Mouse (Mus musculus) left cerebral cortex, adult 2 months (tissue): ENCODE measurements at regions not wholly inside any gene's neighbourhood (a gene's known extent, or its start where the extent isn't known, plus 50 kb on each side); places are given as distances from the start of the nearest gene placed in this dataset.

Experiments
- DNase-seq, 2 experiments: peaks; one replicate each; pipeline ENCODE4 v3.0.0; 2021 to 2022; ENCODE audit warnings: low spot score in 2 of 2, mixed read lengths in 1 of 2; ENCODE audit errors: extremely low spot score in 1 of 2
- H3K27ac ChIP-seq: fragments of 200-600 bp; 2 replicates; pipeline ENCODE4 v1.8.1; 2022
- H3K4me3 ChIP-seq: fragments of 200-600 bp; 2 replicates; pipeline ENCODE4 v1.8.1; 2022
- CTCF ChIP-seq: fragments of 200-600 bp; IDR thresholded peaks from 2 replicates; pipeline ENCODE4 v1.8.1; 2022; ENCODE audit warnings: antibody characterized with exemption, mild to moderate bottlenecking, moderate library complexity
- intact Hi-C: fragments of 180-260 bp; cut with DNase I; formaldehyde crosslinking; loops from one replicate; pipeline ENCODE4 v1.15.1; 2025

GRCm38 (mm10) chr16:76525563-76525962, 151.9 kb upstream of the Nrip1 start:
- no peak overlapping the region for H3K4me3 ChIP-seq
- no peak for DNase-seq
- intact Hi-C loops: no loop called here
- no peak for TF ChIP-seq CTCF
- no peak overlapping the region for H3K27ac ChIP-seq

DNA sequence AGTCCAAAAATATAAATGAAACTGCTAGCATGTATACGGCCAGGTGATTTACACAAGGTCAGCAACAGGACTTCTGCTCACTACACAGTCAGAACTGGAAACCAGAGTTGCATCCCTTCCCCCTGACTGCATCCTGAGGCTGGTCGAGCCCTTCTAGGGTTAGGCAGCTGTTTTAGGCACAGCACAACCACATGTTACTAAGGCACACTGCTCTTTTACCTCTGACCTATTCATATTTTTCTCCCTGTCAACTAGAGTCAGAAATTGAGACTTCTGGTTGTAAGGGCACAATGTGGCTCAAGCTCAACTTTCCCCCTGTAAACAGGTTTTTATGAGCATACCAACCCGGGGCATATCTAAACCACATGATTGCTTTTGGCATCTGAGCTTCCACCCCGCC, 151.3 kb upstream of the Nrip1 start:
- Histone ChIP-seq H3K27ac (no peak overlapping the region), H3K4me3 (no peak overlapping the region)
- no peak for DNase-seq
- intact Hi-C loops: no loop called here
- TF ChIP-seq CTCF: no peak

- Histone ChIP-seq H3K27ac (no peak overlapping the region), H3K4me3 (no peak overlapping the region)
- intact Hi-C loops: no loop called here
- no peak for DNase-seq
- no peak for TF ChIP-seq CTCF
Measured at GRCm38 (mm10) chr16:76521142-76521541, 147.5 kb upstream of the Nrip1 start.

GRCm38 (mm10) chr16:76520643-76520993, 147.0 kb upstream of the Nrip1 start:
- intact Hi-C loops: no loop called here
- DNase-seq: no peak
- TF ChIP-seq CTCF: no peak
- no peak overlapping the region for H3K4me3 ChIP-seq
- no peak overlapping the region for H3K27ac ChIP-seq

GRCm38 (mm10) chr16:76519911-76520642, 146.4 kb upstream of the Nrip1 start:
- Histone ChIP-seq H3K27ac (no peak overlapping the region), H3K4me3 (no peak overlapping the region)
- no peak for TF ChIP-seq CTCF
- no peak for DNase-seq
- intact Hi-C loops: no loop called here

DNA sequence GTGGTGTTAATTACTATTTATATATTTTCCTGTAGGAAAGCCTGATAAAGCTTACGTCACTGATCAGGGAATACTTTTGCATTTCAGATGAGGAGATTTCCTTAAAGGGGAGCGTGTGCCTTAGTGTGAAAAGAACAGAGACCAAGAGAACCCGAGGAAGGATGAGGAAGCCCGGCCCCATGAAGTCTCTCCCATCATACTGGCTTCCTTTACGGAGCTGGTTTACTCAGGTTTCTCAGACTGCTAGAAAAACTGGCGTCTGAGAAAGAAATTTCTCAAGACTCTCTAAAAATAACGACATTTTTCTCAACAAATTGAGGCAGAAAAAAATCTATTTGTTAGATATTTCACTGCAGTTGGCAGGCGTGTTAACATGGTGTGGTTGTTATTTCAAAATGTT, 137.2 kb upstream of the Nrip1 start:
- H3K4me3 ChIP-seq: peak overlapping the region; percentile 3; the same call in 1 of the 2 replicates
- TF ChIP-seq CTCF: no peak
- intact Hi-C loops: no loop called here
- DNase-seq: no peak
- peak overlapping the region; percentile 26; the same call in 1 of the 2 replicates for H3K27ac ChIP-seq

GRCm38 (mm10) chr16:76509109-76509650, 135.6 kb upstream of the Nrip1 start:
- intact Hi-C loops: no loop called here
- DNase-seq: no peak
- Histone ChIP-seq H3K4me3 (no peak overlapping the region), H3K27ac (no peak overlapping the region)
- no peak for TF ChIP-seq CTCF

- no peak for DNase-seq
- no peak overlapping the region for H3K4me3 ChIP-seq
- intact Hi-C loops: no loop called here
- no peak overlapping the region for H3K27ac ChIP-seq
- TF ChIP-seq CTCF: no peak
Measured at GRCm38 (mm10) chr16:76507191-76507746, 133.6 kb upstream of the Nrip1 start.

- intact Hi-C loops: no loop called here
- no peak for DNase-seq
- no peak for TF ChIP-seq CTCF
- Histone ChIP-seq H3K4me3 (no peak overlapping the region), H3K27ac (no peak overlapping the region)
Measured at GRCm38 (mm10) chr16:76506240-76506639, 132.6 kb upstream of the Nrip1 start.

- Histone ChIP-seq H3K4me3 (no peak overlapping the region), H3K27ac (no peak overlapping the region)
- TF ChIP-seq CTCF: no peak
- intact Hi-C loops: no loop called here
- DNase-seq: no peak
Measured at GRCm38 (mm10) chr16:76499686-76500400, 126.2 kb upstream of the Nrip1 start.

GRCm38 (mm10) chr16:76498233-76498632, 124.6 kb upstream of the Nrip1 start:
- intact Hi-C loops: no loop called here
- no peak for DNase-seq

GRCm38 (mm10) chr16:76497041-76497808, 123.6 kb upstream of the Nrip1 start:
- DNase-seq: no peak
- no peak overlapping the region for H3K27ac ChIP-seq
- no peak for TF ChIP-seq CTCF
- intact Hi-C loops: no loop called here
- no peak overlapping the region for H3K4me3 ChIP-seq

More at GRCm38 (mm10) chr16:76498233-76498632, 124.6 kb upstream of the Nrip1 start:
- TF ChIP-seq CTCF: no peak
- Histone ChIP-seq H3K27ac (no peak overlapping the region), H3K4me3 (no peak overlapping the region)
